Mouse (Mus musculus) midbrain, embryonic 10.5 days (tissue): ENCODE results near the gene 4931406C07Rik. TPM values are rescaled to one million over a fixed set of nuclear protein-coding genes. Genes with fewer than 3 reads are reported as not detected.

Experiments
- DNase-seq: peaks from one replicate; pipeline ENCODE4 v3.0.0-alpha.2; 2017; ENCODE audit warnings: low spot score
- H3K27ac ChIP-seq: fragments of 300-500 bp; sonication (generic); replicated peaks from 2 replicates; pipeline ENCODE4 v1.5.1; 2016; ENCODE audit warnings: mild to moderate bottlenecking
- H3K27me3 ChIP-seq: fragments of 300-500 bp; sonication (generic); 2 replicates; pipeline ENCODE4 v1.6.1; 2016; ENCODE audit warnings: low read depth, mild to moderate bottlenecking; ENCODE audit not compliant: poor library complexity, severe bottlenecking
- H3K36me3 ChIP-seq: fragments of 300-500 bp; sonication (generic); 2 replicates; pipeline ENCODE4 v1.6.1; 2016; ENCODE audit warnings: mild to moderate bottlenecking, moderate library complexity
- H3K4me1 ChIP-seq: fragments of 300-500 bp; sonication (generic); 2 replicates; pipeline ENCODE4 v1.6.1; 2016
- H3K4me3 ChIP-seq: fragments of 300-500 bp; sonication (generic); 2 replicates; pipeline ENCODE4 v1.5.1; 2016; ENCODE audit warnings: mild to moderate bottlenecking, moderate library complexity
- H3K9me3 ChIP-seq: fragments of 300-500 bp; sonication (generic); replicated peaks from 2 replicates; pipeline ENCODE4 v1.6.1; 2016; ENCODE audit warnings: mild to moderate bottlenecking
- WGBS: fragments of 180-500 bp; shearing (Covaris S2); methylation state at CpG from one replicate; pipeline ENCODE4 v1.1.7; 2016; 5-methylcytosine and 5-hydroxymethylcytosine counted together
- microRNA-seq: library from miRNA; unstranded; fragments of <30 nt; microRNA quantifications from one replicate; pipeline ENCODE4, GENCODE M21; 2017
- polyA plus RNA-seq: library from polyadenylated mRNA; unstranded; fragments of >200 nt; fragmentation: Nextera tagmentation; extraction: Ambion mirVana; gene quantifications from 2 replicates; pipeline ENCODE4 v1.2.1, GENCODE M21; 2016

The 4931406C07Rik gene
- polyA plus RNA-seq, 1 experiment from 2014 or later, result 5.3 TPM

GRCm38 (mm10) chr9:15241596-15241939, 64.7 kb downstream of the 4931406C07Rik start:
- Histone ChIP-seq H3K4me3 (no peak overlapping the region), H3K27ac (no peak overlapping the region), H3K4me1 (peaks cover 15% of the 10 kb centered on the region), H3K36me3 (no peaks in the 10 kb centered on the region), H3K9me3 (no peaks in the 10 kb centered on the region), H3K27me3 (peaks cover 29% of the 10 kb centered on the region)
- 53% methylated on average over 9 of the region's 9 CpGs for WGBS
- peak; percentile 55 for DNase-seq

- Histone ChIP-seq H3K4me3 (no peak overlapping the region), H3K4me1 (peaks cover 15% of the 10 kb centered on the region), H3K27me3 (peaks cover 29% of the 10 kb centered on the region), H3K27ac (no peak overlapping the region), H3K36me3 (no peaks in the 10 kb centered on the region), H3K9me3 (no peaks in the 10 kb centered on the region)
- WGBS, result 70% methylated on average over 6 of the region's 6 CpGs
- DNase-seq, result no peak
Observed at GRCm38 (mm10) chr9:15240863-15241595, 65.2 kb downstream of the 4931406C07Rik start.

- WGBS, result 91% methylated on average over 6 of the region's 6 CpGs
- Histone ChIP-seq H3K27me3 (peaks cover 29% of the 10 kb centered on the region), H3K4me1 (peaks cover 15% of the 10 kb centered on the region), H3K4me3 (no peak overlapping the region), H3K27ac (no peak overlapping the region), H3K36me3 (no peaks in the 10 kb centered on the region), H3K9me3 (no peaks in the 10 kb centered on the region)
- no peak for DNase-seq
Observed at GRCm38 (mm10) chr9:15240006-15240405, 66.2 kb downstream of the 4931406C07Rik start.

GRCm38 (mm10) chr9:15239042-15239925, 67.0 kb downstream of the 4931406C07Rik start, which contains the start of gene Vstm5:
Gene Vstm5, plus strand, starts transcription at chr9:15239045.
- WGBS, result 6% methylated on average over 35 of the region's 35 CpGs
- H3K27me3 ChIP-seq, result peaks cover 29% of the 10 kb centered on the region
- peak within 1 kb of the TSS; percentile 79 for H3K27ac ChIP-seq

GRCm38 (mm10) chr9:15238297-15238990, 67.8 kb downstream of the 4931406C07Rik start:
- Histone ChIP-seq H3K4me1 (peaks cover 15% of the 10 kb centered on the region), H3K4me3 (peak overlapping the region; percentile 58), H3K9me3 (no peaks in the 10 kb centered on the region), H3K27ac (peak overlapping the region; percentile 79; the same call in 1 of the 2 replicates), H3K27me3 (peaks cover 29% of the 10 kb centered on the region), H3K36me3 (no peaks in the 10 kb centered on the region)
- WGBS, result 70% methylated on average over 16 of the region's 16 CpGs
- no peak for DNase-seq

More at GRCm38 (mm10) chr9:15239042-15239925, 67.0 kb downstream of the 4931406C07Rik start, which contains the start of gene Vstm5:
- Histone ChIP-seq H3K36me3 (no peaks in the 10 kb centered on the region), H3K4me3 (peak within 1 kb of the TSS; percentile 58), H3K9me3 (no peaks in the 10 kb centered on the region), H3K4me1 (peaks cover 15% of the 10 kb centered on the region)
- peak; percentile 65 for DNase-seq

- peaks cover 29% of the 10 kb centered on the region for H3K27me3 ChIP-seq
- no peak overlapping the region for H3K27ac ChIP-seq
- peak; percentile 9 for DNase-seq
- H3K36me3 ChIP-seq, result no peaks in the 10 kb centered on the region
- H3K4me1 ChIP-seq, result peaks cover 15% of the 10 kb centered on the region
- WGBS, result 56% methylated on average over 14 of the region's 14 CpGs
- no peak overlapping the region for H3K4me3 ChIP-seq
- no peaks in the 10 kb centered on the region; the same call in 1 of the 2 replicates for H3K9me3 ChIP-seq
Observed at GRCm38 (mm10) chr9:15237516-15238296, 68.5 kb downstream of the 4931406C07Rik start.

- DNase-seq, result peak; percentile 3
- Histone ChIP-seq H3K27ac (no peak overlapping the region), H3K36me3 (no peaks in the 10 kb centered on the region), H3K27me3 (peaks cover 29% of the 10 kb centered on the region), H3K9me3 (no peaks in the 10 kb centered on the region; the same call in 1 of the 2 replicates), H3K4me1 (peaks cover 15% of the 10 kb centered on the region), H3K4me3 (no peak overlapping the region)
- WGBS, result 80% methylated on average over 3 of the region's 3 CpGs
Observed at GRCm38 (mm10) chr9:15235986-15236385, 70.3 kb downstream of the 4931406C07Rik start.

- 96% methylated on average over 1 of the region's 1 CpGs for WGBS
- Histone ChIP-seq H3K27ac (no peak overlapping the region), H3K27me3 (peaks cover 10% of the 10 kb centered on the region), H3K36me3 (no peaks in the 10 kb centered on the region), H3K9me3 (no peaks in the 10 kb centered on the region; the same call in 1 of the 2 replicates), H3K4me3 (no peak overlapping the region), H3K4me1 (peaks cover 5% of the 10 kb centered on the region)
- peak; percentile 3 for DNase-seq
Observed at GRCm38 (mm10) chr9:15233604-15234003, 72.6 kb downstream of the 4931406C07Rik start.

Small RNA genes lying within 50 kb of the gene (microRNA-seq; reads per million reads assigned to microRNA genes)
- gene Gm49349, result not detected
- gene mmu-mir-7650, result 1.2 reads per million

Other genes with a start within 250 kb of the 4931406C07Rik start
- gene Hephl1, start 194.3 kb downstream of the 4931406C07Rik start, polyA plus RNA-seq, result not detected in 2 replicates
- 0.70 and 1.3 TPM in 2 replicates for gene Vstm5, start 67.4 kb downstream of the 4931406C07Rik start, polyA plus RNA-seq
- gene Med17, start 26.5 kb downstream of the 4931406C07Rik start, polyA plus RNA-seq, result 38.4 and 42.4 TPM in 2 replicates
- 69.7 and 88.3 TPM in 2 replicates for gene Taf1d, start 234 bp downstream of the 4931406C07Rik start, polyA plus RNA-seq
- 21.1 and 22.5 TPM in 2 replicates for gene Cep295, start 51.3 kb upstream of the 4931406C07Rik start, polyA plus RNA-seq
- 1.3 and 2.2 TPM in 2 replicates for gene Smco4, start 187.0 kb upstream of the 4931406C07Rik start, polyA plus RNA-seq